Mouse (Mus musculus): ENCODE data around the gene Slc38a2.
A peak's percentile ranks its signal among the peaks of the same experiment; 100 is the strongest.

The Slc38a2 gene

DNA sequence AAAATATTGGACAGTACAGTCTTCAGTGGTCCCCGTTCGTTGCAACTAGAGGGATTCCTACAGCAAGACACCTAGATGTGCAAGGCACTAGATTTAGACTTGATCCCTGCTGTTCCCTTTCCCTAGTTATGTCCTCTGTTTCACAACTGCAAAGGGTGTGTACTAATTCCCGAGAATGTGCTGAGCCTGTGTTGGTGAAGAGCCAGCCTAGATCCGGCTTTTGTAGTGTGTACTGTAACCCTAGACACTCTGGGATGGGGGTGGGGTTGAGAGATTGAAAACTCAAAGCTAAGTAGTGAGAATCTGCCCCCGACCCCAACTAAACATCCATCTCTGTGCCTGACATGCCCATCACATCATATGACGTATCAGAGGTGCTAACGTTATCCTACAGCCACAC is 18.9 kb upstream of the Slc38a2 start:
- no peak for DNase-seq (ENCODE audit: low spot score)

DNA sequence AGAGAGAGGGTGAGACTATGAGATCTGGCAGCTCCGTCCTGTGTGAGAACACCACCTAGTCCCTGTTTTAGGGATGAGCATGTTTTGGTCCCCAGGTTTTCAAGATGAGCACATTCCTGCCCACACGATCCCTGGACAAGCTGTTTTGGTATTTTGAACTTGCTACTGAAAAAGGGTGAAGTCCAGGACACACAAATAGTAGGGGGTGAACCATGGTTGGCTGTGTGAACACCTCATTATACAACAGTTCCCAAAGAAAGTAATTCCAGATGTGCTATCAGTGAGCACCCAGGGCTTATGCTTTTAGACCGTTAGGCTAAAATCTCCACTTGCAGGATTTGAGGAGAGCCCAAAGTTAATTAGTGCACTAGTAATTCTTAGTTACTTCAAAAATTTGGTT is 17.7 kb upstream of the Slc38a2 start:
- DNase-seq (ENCODE audit: low spot score): no peak

DNA sequence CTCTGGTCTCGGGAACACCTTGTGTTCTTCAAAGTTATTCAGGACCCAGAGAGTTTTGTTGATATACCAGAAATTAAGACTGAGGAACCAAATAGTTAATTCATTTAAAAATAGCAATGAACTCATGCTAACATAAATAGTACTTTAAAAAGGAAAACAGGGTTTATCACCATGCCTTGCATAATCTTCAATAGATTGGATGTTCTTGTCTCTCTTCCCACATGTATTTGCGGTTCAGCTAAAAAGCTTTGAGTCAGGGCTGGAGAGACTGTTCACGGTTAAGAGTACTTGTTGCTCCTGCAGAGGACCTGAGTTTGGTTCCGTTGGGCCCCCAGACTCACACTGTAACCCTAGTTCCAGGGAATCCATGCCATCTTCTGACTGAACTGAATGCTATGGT is 16.8 kb upstream of the Slc38a2 start:
- no peak for DNase-seq (ENCODE audit: low spot score)

DNA sequence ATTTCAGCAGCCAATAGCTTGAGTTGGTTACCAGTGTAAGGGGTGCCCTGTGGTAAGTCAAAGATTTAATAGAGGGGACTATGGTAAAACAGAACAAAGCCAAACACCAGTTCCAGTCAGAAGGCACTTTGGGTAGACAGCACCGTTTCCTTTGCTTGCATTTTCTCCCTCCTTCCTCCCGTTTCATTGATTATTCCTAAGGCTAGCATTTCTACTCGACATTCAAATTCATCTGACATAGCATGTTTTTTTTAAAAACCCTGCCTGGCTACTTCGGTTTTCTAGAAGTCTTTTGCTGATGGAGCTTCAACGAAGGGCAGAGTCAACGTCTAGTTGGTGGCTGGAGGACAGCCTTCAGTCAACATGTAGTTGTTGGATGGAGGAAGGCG is 16.2 kb upstream of the Slc38a2 start:
- no peak for DNase-seq (ENCODE audit: low spot score)

DNA sequence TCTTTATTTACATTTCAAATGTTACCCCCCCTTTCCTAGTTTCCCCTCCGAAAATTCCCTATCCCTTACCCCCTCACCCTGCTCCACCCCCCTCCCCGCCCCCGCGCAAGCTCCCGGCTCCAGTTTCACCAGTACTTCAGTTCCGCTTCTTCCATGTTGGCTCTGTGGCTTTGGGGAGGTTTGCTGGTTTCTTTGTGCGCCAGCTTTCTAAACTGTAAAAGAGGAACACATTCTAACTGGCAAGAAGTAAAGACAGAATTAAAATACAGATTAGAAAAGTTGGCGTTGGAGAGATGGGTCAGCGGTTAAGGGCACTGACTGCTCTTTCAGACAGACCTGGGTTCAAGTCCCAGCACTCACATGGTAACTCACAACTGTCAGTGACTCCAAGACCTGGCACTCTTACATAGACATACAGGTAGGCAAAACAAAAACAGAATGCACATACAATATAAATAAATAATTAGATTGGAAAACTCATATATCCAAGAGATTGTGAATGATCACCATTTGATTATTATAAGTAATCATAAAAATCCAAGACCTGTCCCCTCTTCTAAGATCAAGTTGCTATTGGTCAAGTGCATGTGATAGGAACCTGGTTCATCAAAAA is 15.7 kb upstream of the Slc38a2 start:
- no peak for DNase-seq (ENCODE audit: low spot score)

DNA sequence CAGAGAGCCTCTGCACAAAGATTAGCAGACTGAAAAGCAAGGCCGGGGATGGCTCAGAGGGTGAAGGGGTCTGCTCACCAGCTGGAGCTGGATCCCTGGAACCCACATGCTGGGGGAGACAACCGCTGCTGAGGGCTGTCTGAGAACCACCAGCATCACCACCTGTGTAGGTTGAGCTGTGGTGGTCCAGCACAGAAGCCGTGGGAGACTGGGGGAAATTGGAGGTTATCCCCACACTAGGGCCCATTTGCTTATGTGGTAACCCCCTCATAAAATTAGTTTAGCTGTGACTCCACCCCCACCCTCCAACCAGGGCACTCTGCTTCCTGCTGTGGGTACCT is 15.1 kb upstream of the Slc38a2 start:
- DNase-seq (ENCODE audit: low spot score): no peak

DNA sequence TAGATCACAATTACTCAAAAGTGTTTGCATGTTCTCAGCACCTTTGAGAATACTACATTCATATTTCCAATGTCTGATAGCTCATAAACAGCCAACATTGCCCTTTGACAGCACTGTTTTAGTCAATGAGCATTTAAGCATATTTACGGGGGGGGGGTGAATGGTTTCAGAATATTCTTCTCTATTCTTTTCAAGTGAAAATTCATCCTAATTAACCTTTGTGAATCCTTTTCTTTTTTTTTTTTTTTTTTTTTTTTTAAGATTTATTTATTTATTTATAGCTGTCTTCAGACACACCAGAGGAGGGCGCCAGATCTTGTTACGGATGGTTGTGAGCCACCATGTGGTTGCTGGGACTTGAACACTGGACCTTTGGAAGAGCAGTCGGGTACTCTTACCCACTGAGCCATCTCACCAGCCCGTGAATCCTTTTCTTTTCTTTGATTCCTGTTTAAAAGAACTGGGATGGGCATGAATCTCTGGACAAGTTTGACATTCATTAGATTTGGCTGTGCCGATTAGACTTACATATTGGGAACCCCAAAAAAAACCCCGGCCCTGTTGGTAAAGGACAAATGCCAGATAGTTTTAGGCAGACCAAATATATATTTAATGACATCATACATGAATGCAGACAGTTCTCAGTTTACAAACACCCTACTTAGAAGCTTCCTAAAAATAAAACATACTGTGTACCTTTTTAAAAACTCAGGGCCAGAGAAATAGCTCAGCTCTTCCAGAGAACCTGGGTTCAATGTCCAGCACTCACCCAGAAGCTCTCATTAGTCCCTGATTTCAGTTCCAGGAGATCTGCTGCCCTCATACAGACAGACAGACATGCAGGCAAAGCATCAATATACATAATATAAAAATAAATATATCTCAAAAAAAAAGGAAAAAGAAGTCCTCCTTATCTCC is 14.5 kb upstream of the Slc38a2 start:
- no peak for DNase-seq (ENCODE audit: low spot score)

DNA sequence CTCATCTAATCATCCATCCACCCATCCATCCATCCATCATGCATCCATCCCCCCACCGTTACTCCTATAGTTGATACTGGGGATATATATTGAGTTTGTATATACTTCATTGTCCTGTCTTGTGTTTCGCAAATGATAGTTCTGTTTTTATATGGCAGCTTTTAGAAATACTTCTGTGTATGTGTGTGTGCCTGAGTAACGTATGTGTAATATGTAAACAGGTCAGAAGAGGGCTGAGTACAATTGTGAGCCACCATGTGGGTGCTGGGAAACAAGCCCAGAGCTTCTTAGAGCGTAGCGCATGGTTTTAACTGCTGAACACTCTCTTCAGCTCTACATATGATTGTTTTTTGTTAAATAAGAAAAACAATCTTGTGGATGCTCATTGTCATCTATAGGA is 12.8 kb upstream of the Slc38a2 start:
- DNase-seq (ENCODE audit: low spot score): no peak

DNA sequence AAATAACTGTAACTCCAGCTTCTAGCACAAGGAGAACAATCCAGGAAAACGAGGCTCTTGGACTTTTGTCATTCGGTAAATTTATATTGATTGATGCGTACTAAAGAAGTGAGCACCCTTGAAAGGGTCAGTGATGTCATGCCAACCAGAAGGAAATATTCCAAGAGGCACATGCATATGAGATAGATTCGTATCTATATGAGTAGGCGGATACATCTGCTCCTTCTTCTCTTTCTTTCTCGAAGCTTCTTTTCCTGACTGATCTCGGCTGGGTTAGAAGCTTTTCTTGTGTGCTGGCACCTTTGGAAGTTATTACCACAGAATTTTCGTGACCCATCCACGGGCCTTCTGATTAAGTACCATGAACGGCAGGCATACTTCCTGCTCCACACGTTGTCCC is 12.1 kb upstream of the Slc38a2 start:
- DNase-seq (ENCODE audit: low spot score): no peak

DNA sequence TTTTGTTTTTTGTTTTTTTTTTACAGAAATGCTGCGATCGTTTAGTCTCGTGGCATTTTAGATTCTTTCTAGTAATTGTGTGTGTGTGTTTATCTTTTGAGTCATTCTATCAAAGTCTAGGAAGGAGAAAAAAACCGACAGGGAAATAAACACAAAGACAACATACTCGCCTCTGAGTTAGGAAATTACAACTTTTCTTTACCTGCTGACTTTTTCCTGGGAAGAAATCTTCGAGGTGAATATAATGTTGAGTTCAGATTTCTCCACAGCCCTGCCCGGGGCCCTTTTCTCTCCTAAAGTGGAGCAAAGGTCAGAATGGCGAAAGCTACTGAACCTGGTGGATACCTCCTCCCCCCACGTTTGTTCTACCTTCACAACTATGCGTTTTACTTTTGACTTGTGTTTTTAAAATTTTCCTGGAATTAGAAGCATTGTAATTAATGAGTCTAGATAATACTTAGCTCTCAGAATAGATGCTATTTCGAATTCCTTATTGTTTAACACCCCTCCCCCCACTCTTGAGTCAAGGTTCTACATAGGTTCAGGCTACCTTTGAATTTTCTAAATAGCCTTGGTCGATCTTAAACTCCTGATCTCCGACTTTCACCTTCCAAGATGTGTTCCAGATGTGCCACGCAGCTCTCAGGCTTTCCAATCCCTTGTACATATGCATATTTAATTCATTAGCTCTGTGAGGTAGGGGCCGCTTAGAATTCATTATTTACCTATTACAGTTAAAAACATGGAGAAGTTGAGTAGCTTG is 11.0 kb upstream of the Slc38a2 start:
- DNase-seq (ENCODE audit: low spot score): no peak

DNA sequence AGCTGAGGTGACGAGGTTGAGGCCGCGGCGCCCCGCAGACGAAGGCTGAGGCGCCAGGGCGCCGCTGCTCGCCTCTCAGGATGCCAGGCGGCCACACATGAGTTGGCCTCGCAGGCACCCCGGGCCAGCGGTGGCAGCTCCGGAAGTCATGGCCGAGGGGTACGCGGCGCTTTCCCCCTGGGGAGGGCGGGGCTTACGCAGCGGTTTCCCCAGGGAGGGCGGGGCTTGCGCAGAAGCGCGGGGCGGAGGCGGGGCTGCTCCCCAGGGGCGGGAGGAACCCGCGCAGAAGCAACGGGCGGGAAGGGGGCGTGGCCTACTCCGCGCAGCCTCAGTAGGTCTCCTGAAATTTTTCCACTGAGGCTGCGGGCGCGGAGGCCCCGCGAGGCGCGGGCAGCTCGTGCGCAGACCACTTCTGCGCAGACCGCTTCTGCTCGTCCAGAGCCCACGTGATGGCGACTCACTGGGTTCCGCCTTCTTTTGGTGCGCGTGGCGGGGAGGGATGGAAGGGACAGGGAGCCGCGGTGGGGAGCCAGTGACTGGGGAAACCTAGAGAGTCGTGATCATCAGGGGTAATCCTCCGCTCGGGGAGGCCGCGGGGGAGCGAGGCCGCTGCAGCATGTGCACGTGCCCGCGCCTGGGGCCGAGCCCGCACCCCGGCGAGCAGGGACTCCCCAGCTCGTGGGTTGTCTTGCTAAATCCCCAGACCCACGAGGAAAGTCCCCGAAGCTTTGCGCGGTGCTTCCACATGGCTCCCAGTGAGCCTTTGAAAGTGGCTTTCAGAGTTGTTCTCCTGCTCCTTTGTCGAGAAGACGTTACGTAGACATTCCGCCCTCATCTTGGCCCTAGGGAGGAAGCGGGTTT is 10.2 kb upstream of the Slc38a2 start:
- DNase-seq (ENCODE audit: low spot score): peak; percentile 99

DNA sequence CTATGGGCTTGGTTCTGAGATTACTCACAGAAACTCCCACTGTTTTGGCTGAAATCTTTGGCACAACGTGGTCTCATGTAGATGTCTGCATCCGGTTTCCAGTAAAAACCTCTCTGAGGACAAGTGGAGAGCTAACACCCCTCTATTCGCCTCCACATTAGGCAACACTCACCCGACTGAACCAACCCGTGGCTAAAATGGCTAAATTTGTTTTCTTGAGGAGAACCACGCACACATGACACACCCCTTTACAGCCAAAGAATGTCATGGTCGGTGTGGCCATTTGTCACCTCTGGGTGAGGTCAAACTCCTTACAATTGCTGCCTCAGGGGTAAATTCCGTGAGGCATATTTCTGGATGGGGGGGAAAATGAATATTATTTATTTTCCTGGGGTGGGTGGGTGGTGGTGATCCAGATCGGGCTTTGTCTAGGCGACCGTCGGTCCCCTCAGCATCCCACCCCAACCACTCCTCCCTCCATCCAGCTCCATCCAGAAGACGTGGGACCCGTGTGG is 9.5 kb upstream of the Slc38a2 start:
- DNase-seq (ENCODE audit: low spot score): no peak

DNA sequence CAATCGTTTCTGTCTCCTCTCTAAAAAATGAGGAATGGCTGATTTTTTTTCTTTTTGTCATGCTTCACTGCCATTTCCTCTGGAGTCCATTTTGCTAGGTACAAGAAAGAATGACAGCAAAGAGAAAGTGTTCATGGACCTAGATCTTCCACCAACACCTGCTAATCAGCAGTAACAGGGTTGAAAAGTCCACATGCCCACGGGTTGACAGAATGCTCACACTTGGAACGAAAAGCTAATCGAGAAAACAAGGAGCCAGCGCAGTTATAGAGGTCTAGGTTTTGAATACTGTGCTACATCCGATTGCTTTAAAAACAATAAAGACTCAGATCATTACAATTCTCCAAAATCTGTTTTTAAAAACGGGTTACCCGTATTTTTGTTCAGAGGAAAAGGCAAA is 8.9 kb upstream of the Slc38a2 start:
- DNase-seq (ENCODE audit: low spot score): no peak

DNA sequence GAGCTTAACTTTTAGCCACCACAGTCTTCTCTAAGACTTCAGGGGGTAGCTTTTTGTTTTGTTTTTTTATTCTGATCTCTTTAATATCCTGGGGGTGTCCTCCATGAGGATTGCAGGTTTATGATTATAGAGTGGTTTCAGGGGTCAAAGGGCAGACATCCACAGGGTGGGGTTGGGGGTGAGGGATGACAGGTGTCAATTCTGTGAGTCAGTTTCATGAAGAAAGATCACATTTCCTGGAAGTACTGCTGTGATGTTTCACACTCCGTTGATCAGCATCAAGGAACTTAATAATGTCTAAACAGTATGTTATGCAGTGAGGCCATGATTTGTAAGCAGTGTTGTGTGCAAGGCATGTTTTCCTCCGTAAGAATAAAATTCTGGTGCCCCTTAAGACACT is 8.4 kb upstream of the Slc38a2 start:
- DNase-seq (ENCODE audit: low spot score): no peak

DNA sequence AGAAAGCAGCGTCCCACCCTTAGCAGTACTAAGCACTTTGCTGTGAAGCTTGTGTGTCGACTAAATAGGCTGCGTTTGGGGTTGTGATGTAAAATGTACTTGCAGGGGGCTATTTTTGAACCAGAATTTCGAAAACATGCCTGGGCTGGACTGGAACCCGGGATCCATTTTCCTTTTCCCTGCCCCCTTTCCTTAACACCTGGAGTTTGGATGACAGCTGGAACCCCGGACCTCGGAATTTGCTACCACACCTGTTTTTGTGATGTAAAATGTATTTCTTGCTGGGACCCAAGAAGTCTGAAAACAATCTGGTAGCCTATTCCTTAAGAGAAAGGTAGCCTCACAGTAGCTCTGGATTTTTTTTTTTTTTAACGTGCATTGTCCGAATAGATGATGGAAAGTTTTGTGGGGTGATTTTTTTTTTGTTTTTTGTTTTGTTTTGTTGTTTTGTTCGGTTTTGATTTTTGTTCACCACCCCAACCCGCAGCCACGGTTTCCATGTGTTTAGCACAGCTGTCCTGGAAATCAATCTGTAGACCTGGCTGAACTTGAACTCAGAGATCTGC is 3.0 kb upstream of the Slc38a2 start:
- no peak for DNase-seq (ENCODE audit: low spot score)

DNA sequence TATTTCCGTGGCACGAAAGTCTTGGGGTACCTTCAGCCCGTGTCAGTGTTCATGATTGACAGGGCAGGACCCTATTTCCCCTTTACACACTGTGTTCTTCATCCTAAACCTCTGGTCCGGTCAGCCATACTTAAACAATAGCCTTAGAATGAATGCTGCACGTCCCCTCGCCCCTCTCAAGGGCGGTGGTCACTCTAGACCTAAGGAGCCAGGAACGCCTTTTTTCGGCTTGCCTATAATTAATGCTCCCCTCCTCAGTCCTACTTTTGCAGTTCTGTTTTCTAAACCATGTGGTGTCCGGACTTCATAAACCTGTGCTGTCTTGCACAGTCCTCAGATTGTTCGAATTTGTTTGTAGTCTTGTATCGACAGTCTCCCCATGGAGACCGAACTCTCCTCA is 1.2 kb upstream of the Slc38a2 start:
- no peak for DNase-seq (ENCODE audit: low spot score)

DNA sequence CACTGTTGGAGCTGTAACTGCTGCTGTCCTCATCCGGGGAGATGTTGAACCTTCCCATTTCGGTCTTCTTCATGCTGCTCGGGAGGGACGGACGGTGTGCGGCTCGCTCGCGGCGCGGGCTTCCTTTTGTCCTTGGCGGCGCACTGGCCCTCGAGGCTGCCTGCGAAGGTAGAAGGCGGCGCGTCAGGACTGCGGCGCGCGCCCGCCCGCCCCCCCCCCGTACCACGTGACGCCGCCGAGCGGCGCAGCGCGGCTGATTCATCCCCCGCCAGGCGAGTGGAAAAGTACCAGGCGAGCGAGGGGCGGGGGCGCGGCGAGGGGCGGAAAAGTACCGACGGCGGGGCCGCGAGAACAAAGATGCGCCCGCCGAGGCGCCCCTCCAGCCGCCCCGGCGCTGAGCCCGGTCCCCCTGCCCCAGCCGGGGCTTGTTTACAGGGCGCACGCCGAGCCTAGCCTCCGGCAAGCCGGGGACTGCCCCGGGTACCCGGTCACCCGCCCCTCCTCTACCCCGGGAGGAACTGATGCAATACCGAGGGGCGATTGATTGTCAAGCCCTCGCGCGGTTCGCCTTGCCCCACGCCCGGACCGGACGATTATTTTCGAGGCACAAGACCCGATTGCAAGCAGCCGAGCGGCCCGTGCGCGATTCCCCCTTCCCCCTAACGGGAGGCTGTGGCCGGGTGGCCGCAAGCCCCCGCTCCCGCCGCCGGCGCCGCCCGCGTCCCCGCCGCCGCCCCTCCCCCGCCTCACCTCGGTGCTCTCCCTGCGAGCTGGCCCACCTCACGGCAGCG is 677 bp downstream of the Slc38a2 start:
- peak; percentile 84 for DNase-seq (ENCODE audit: low spot score)

DNA sequence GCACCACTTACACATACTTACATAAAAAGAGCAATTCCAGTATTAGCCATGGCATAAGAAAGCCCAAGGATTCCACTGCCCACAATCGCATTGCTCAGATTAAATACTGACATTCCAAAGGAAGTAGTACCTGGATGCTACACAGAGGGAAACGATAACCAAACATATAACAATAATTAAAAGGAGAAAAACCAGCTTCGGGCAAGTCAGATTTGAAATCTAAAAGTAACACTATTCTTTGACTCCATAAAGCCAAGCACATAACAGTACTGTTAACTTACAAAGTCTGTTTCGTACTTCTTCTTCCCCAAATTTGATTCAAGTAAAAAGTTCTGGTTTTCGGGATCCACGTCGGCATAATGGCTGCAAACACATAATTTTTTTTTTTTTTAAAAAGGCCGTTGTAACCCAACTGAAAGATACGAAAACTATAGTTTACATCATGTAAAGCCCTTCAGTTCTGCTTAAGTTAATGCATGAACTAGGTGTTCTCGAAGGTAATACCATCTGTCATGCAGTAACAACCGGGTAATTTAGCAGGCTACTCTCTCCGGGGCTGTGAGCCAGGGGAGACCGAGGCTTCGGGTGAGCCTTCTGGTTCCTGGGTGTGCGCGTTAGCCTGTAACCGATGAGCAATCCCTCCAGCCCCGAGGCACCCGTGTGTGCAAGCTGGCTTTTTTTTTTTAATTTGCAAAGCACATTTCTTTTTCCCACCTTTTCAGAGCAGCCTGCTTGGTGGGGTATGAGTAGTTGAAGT is 1.5 kb downstream of the Slc38a2 start:
- DNase-seq (ENCODE audit: low spot score): no peak

DNA sequence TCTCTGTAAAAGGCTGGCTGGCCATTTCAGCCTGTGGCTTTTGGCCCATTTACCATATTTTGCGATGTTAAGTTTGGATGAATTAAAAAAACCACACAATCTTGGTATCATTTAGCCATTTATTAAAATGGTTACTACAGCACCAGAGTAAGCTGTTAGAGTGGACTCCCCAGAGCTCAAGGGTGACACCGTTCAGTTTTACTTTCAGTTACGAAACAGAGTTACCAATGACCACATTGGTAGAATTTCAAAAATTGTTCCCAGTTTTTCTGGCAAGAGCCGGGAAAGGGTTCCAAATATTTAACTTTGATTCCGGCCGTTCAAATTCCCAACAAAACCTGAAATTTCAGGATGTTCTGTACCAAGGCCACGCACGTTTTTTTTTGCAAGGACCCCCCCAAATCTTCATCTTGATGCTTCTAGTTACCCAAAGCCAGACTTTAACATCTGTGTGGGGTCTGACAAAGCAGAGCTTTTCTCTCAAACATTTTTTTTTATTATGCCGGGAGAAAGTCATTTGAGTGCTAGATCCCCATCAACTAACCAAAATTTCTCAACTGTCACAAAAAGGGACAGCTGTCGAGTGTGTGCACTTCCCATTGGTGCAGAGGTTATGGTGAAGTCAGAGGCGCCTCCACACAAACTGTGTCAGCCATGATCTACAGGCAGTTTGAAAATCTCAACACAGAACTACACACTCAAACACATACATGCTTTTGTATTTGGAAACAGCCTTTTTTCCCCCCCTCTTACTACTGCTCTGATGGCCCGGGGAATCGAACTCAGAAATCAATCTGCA is 2.8 kb downstream of the Slc38a2 start:
- DNase-seq (ENCODE audit: low spot score): no peak
